Mouse (Mus musculus): ENCODE results near the gene Ankrd55.
A peak's percentile ranks its signal among the peaks of the same experiment; 100 is the strongest.

Gene Ankrd55

GRCm38 (mm10) chr13:112345542-112345941, 57.3 kb downstream of the Ankrd55 start:
- DNase-seq: no peak

DNA sequence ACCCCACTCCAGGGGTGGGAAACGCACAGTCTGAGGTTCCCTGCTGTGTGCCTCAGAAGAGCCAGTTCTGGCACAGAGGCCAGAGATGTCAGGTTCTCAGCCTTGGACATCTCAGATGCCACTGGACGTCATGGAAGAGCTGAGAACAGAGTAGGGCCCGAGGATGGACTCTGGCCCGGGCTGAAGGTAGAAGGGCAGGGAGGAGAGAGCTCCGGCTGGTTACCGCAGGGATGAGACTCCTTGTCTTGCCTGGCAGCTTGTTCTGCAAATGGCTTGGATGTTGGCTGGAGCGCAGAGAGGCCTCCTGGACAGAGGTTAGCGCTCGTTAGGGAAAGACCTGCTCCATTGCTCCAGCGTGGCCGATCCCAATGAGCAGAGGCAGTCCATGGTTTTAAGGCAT, 57.8 kb downstream of the Ankrd55 start:
- no peak for DNase-seq

DNA sequence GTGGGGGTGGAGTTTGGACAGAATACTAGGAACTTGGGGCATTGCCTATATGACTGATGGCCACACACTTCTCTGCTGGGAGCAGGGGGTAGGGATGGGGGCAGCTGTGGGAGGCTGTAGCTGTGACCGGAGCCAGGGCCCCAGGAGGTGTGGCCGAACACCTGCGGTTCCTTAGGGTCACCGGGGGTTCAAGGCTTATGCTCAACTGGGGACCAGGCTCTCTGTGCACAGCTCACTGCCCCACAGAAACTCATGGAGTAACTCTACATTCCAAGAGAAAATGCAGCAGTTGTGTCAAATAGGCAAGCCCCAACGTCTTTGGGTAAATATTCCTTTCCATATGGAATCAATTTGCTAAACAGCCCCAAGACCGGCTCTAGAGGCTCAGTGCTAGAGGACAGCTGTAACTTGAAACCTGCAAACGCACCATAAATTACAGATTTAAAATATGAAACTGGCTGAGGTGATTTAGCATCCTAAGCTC, 58.5 kb downstream of the Ankrd55 start:
- no peak for DNase-seq

DNA sequence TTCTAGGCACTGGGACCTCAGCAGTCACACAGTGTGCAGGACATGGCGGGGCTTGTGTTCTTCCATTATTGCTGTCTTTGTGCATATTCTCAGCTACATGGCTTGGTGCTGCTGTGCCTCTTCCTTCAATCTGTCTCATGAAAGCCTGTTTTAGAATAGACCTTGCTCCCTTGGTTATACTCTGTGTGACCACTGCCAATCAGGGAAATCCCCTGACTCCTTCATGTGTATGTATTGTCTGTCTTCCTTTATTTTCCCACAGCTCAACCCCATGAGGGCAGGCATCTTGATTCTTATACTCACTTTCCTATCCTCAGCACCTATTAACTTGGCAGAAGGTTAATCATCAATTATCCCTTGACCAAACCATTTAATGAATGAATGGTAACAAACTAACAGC, 60.0 kb downstream of the Ankrd55 start:
- DNase-seq: no peak

DNA sequence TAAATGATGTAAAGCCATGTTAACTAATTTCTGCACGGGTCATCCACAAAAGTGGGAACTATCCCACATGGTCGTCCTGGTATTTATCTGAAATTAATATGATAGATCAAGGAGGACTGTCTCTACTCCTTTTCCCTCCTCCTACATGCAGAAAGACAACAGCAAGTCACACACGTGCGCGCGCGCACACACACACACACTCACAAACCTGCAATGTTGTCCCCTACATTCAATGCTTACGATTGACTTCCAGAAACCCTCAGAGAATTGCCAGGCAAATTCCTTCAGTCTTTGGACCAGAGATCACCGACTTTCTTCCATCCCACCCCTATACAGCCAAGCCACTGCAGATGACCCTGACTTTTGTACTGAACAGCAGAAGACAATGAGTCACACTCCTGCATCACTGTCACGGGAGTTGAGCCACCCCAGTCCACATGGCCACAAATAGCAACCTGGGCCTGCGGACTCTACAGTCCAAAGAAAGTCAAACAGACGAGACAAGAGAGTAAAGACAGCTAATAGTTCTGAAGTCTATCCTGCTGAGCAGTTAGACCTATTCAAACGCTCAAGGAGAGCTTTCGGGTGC, 60.7 kb downstream of the Ankrd55 start:
- DNase-seq: no peak

- DNase-seq: no peak
Measured at GRCm38 (mm10) chr13:112349500-112349899, 61.2 kb downstream of the Ankrd55 start.

GRCm38 (mm10) chr13:112351943-112352342, 63.7 kb downstream of the Ankrd55 start:
- DNase-seq: no peak

- no peak for DNase-seq
Measured at GRCm38 (mm10) chr13:112354109-112354867, 66.0 kb downstream of the Ankrd55 start.

- DNase-seq: no peak
Measured at GRCm38 (mm10) chr13:112354958-112355357, 66.7 kb downstream of the Ankrd55 start.

- DNase-seq: no peak
Measured at GRCm38 (mm10) chr13:112355794-112356486, 67.7 kb downstream of the Ankrd55 start.

DNA sequence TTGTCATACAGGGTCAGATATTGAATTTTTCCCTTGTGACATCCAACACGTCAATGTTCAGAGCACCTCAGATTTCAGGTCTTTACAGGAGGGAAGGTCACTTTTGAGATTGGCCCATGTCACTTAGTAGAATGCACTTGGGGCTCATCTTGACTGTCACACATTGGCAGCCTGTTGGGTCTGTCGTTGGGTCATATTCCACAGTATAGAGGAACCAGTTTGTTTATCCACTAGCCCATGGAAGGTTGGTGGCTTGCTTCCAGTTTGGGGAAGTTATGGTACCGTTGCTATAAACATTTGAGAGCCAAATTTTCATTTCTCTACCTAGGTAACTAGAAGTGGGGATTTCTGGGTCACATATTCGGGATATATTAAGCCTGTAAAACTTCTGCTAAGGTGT, 73.3 kb downstream of the Ankrd55 start:
- DNase-seq: no peak

- no peak for DNase-seq
Measured at GRCm38 (mm10) chr13:112363218-112363617, 75.0 kb downstream of the Ankrd55 start.

DNA sequence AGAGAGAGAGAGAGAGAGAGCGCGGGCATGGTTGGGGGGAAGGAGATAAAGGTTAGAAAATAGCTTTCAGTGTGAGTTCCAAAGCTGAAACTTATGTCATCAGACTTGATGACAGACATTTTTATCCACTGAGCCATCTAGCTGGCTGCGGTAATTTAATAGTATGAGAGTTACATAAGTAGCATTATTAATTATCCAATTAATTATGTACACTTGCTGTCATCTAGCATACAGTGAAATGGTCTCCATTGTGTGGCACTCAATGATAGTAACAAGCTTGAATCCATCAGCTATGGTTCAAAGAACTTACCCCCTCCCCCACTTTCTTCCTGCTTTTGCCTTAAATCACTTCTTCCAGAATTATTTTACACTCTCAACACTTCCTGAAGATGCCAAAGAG, 75.5 kb downstream of the Ankrd55 start:
- no peak for DNase-seq

DNA sequence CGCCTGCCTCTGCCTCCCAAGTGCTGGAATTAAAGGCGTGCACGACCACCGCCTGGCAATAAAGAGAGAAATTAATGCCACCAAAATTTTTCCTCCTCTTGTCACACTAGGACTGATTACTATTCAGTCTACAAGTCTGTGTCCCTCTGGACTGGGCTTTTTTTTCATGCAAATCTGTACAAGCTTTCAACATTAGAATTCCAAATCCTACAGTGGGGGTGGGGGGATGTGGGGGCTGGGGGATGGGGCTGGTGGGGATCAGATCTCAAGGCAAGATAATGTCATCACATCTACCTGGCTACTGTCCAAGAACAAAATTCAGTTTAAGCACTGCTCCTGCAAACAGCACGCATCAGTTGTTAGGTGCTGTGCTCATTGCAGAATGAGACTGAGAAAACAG, 76.4 kb downstream of the Ankrd55 start:
- no peak for DNase-seq

DNA sequence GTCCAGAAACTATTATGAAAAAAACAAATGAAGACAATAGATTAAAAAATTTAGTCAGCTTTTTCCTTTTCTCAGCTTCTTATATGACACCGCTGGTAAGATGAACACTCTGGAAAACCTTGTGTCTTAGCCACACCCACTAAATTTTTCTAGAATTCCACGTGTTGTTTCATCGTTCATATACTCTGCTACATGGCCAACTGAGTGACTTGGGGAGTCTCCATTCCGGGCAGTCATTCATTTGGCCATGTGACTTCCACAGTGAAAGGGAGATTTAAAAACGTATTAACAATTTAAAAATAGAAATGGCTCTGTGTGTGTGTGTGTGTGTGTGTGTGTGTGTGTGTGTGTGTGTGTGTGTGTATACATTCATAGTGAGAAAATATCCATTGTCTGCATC, 77.1 kb downstream of the Ankrd55 start:
- no peak for DNase-seq

GRCm38 (mm10) chr13:112365762-112366161, 77.5 kb downstream of the Ankrd55 start:
- no peak for DNase-seq

- DNase-seq: no peak
Measured at GRCm38 (mm10) chr13:112366321-112367029, 78.2 kb downstream of the Ankrd55 start.

GRCm38 (mm10) chr13:112371729-112372128, 83.5 kb downstream of the Ankrd55 start:
- no peak for DNase-seq

DNA sequence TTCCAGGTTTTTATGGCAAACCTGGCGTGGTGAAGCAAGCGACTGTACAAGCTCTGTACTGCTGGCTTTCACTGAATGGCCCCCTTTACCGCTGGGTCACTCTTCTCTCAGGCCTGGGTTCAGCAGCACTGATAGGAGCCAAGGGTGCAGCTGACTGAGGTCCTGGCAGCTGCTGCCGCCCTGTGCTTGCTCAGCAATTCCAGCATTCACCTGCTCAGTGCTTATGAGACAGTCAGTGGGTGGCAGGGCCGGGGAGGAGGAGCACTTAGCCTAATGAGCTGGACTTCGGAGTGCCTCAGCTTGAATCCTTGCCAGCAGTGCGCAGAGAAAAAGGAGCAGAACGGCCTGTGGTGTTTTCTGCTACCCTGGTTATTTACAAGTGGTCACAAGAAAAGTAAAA, 87.5 kb downstream of the Ankrd55 start:
- DNase-seq: peak; percentile 7

DNA sequence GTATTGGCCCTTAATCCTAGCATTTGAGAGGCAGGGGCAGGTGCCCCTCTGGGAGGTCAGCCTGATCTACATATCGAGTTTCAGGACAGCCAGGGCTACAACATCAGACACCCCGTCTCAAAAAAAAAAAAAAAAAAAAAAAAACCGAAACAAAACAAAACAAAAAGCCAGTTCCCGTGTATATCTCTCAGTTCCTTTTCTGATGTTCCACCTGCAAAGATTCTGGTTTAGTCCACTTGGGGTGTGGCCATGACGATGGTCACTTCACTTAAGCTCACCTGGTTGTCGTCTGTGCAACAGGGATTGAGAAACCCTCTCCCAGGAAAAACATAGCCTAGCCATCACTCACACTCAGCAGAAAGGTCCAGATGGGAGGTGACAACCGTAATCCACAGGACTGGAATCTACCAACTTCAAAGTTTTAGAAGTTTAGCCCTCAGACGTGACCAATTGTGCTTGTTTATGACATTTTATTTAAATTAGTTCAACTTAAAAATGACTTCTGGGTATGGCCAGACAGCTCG, 90.6 kb downstream of the Ankrd55 start:
- no peak for DNase-seq

GRCm38 (mm10) chr13:112381476-112381875, 93.2 kb downstream of the Ankrd55 start:
- DNase-seq: no peak

GRCm38 (mm10) chr13:112382457-112382856, 94.2 kb downstream of the Ankrd55 start:
- DNase-seq: no peak

DNA sequence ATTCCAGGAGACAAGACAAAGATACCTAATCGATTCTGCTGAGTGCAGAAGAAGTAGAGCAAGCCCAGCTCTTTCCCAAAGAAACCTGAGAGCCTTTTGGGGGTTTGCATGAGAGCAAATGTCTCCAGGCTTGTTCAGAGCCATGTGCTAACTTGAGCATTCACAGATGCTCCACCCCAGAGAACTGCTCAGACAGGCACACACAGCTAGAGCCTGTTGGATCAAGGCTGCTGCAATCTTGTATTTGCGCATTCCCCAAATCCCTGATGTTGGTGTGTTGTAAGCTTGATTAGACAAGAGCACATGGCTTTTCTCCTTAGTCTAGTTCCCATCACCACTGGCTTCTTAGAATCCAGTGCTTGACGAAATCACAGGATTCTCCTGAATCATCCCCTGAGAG, 94.7 kb downstream of the Ankrd55 start:
- DNase-seq: no peak

All from right cerebral cortex, postnatal 4 days (tissue).